Mouse (Mus musculus) ES-E14 (cell line): ENCODE data around the gene Stxbp3.

ENCODE experiments used
- MAFK ChIP-seq: IDR thresholded peaks from 2 replicates; pipeline ENCODE4 v1.6.1; 2014; ENCODE audit warnings: mild to moderate bottlenecking, low read depth, low read length, inconsistent platforms; ENCODE audit not compliant: insufficient read depth
- ZC3H11A ChIP-seq: IDR thresholded peaks from 2 replicates; pipeline ENCODE4 v1.6.1; 2012; ENCODE audit warnings: low read depth, mild to moderate bottlenecking, inconsistent platforms, low read length, borderline replicate concordance

GRCm38 (mm10) chr3:108751061-108751460 is 89.3 kb downstream of the Stxbp3 start:
- no peak for TF ChIP-seq ZC3H11A
- no peak for TF ChIP-seq MAFK
